Mouse (Mus musculus) hindbrain, embryonic 10.5 days (tissue): Measurements from ENCODE around the gene Arsa. TPM values are rescaled to one million over a fixed set of nuclear protein-coding genes. Genes with fewer than 3 reads are reported as not detected.
A peak's percentile ranks its signal among the peaks of the same experiment; 100 is the strongest.

Experiments used
- DNase-seq: peaks from one replicate; pipeline ENCODE4 v3.0.0-alpha.2; 2017; ENCODE audit warnings: low spot score
- H3K27ac ChIP-seq: fragments of 300-500 bp; sonication (generic); 2 replicates; pipeline ENCODE4 v1.5.1; 2016; ENCODE audit warnings: mild to moderate bottlenecking, moderate library complexity
- H3K27me3 ChIP-seq: fragments of 300-500 bp; sonication (generic); 2 replicates; pipeline ENCODE4 v1.6.1; 2016; ENCODE audit warnings: mild to moderate bottlenecking; ENCODE audit not compliant: poor library complexity, insufficient read depth, severe bottlenecking
- H3K36me3 ChIP-seq: fragments of 300-500 bp; sonication (generic); 2 replicates; pipeline ENCODE4 v1.6.1; 2016; ENCODE audit warnings: mild to moderate bottlenecking, moderate library complexity
- H3K4me1 ChIP-seq: fragments of 300-500 bp; sonication (generic); replicated peaks from 2 replicates; pipeline ENCODE4 v1.6.1; 2016; ENCODE audit warnings: mild to moderate bottlenecking
- H3K4me3 ChIP-seq: fragments of 300-500 bp; sonication (generic); 2 replicates; pipeline ENCODE4 v1.5.1; 2016; ENCODE audit warnings: mild to moderate bottlenecking, moderate library complexity
- H3K9me3 ChIP-seq: fragments of 300-500 bp; sonication (generic); 2 replicates; pipeline ENCODE4 v1.6.1; 2016; ENCODE audit warnings: mild to moderate bottlenecking, moderate library complexity
- WGBS: fragments of 180-500 bp; shearing (Covaris S2); methylation state at CpG from one replicate; pipeline ENCODE4 v1.1.7; 2016; 5-methylcytosine and 5-hydroxymethylcytosine counted together
- polyA plus RNA-seq: library from polyadenylated mRNA; unstranded; fragments of >200 nt; fragmentation: Nextera tagmentation; extraction: Ambion mirVana; gene quantifications from 2 replicates; pipeline ENCODE4 v1.2.1, GENCODE M21; 2016

Gene Arsa
- polyA plus RNA-seq, 1 experiment from 2014 or later, result 14.3 TPM

DNA sequence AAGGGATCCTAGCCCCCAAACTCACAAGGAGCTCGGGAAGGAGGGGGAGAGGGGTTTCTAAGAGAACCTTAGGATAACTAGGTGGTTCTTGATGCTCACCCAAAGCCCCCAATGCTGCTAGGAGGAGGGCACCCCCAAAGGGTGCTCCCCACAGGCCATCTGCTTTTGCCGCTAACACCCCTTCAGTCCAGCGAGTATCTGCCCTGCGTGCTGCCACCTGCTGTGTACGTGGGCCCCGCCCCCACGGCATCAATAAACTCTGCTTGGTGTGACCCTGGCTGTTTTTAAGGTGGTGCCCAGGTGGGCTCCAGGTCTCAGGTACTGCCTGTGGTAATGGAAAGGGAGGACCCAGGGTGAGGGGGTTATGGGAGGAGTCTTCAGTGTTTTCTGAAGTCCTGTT lies 15.0 kb downstream of the Arsa start:
- Histone ChIP-seq H3K36me3 (peaks cover 59% of the 10 kb centered on the region), H3K4me1 (peaks cover 2% of the 10 kb centered on the region; the same call in 1 of the 2 replicates), H3K27ac (no peak overlapping the region), H3K4me3 (no peak overlapping the region), H3K27me3 (no peaks in the 10 kb centered on the region), H3K9me3 (no peaks in the 10 kb centered on the region)
- no peak for DNase-seq
- WGBS, result 84% methylated on average over 7 of the region's 7 CpGs

GRCm38 (mm10) chr15:89461321-89461720 lies 15.9 kb downstream of the Arsa start:
- peaks cover 2% of the 10 kb centered on the region; the same call in 1 of the 2 replicates for H3K4me1 ChIP-seq
- no peaks in the 10 kb centered on the region for H3K27me3 ChIP-seq
- 82% methylated on average over 15 of the region's 15 CpGs for WGBS
- H3K4me3 ChIP-seq, result no peak overlapping the region
- peaks cover 68% of the 10 kb centered on the region for H3K36me3 ChIP-seq
- no peaks in the 10 kb centered on the region for H3K9me3 ChIP-seq
- DNase-seq, result no peak
- H3K27ac ChIP-seq, result no peak overlapping the region

DNA sequence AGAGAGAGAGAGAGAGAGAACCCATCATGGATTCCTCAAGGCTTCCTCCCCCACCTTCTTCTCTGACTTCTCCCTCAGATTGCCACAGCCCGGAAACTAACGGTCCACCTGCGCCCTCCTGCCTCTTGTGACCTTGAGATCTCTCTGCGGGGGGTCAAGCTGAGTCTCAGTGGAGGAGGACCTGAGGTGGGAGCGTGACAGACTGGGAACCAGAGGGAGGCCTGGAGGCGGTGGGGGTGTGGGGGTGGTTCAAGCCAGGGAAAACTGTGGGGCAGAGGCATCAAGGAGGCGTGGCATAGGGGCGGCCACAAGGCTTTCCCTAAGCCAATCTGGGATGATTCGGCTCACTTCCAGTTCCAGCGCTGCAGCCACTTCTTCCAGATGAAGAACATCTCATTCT lies 16.9 kb downstream of the Arsa start:
- Histone ChIP-seq H3K4me3 (no peak overlapping the region), H3K27ac (no peak overlapping the region), H3K27me3 (0 out of 2 replicates have a peak, but pooled peaks cover 1% of the 10 kb centered on the region), H3K4me1 (peaks cover 10% of the 10 kb centered on the region), H3K9me3 (no peaks in the 10 kb centered on the region), H3K36me3 (peaks cover 69% of the 10 kb centered on the region)
- DNase-seq, result no peak
- 79% methylated on average over 10 of the region's 10 CpGs for WGBS

GRCm38 (mm10) chr15:89459821-89460220 lies 17.4 kb downstream of the Arsa start:
- no peaks in the 10 kb centered on the region for H3K9me3 ChIP-seq
- H3K4me1 ChIP-seq, result peaks cover 15% of the 10 kb centered on the region
- H3K36me3 ChIP-seq, result peaks cover 69% of the 10 kb centered on the region
- no peak for DNase-seq
- no peak overlapping the region for H3K4me3 ChIP-seq
- peaks cover 6% of the 10 kb centered on the region; the same call in 1 of the 2 replicates for H3K27me3 ChIP-seq
- 87% methylated on average over 7 of the region's 7 CpGs for WGBS
- no peak overlapping the region for H3K27ac ChIP-seq

GRCm38 (mm10) chr15:89458942-89459341 lies 18.3 kb downstream of the Arsa start:
- Histone ChIP-seq H3K27ac (no peak overlapping the region), H3K4me1 (peaks cover 23% of the 10 kb centered on the region), H3K9me3 (no peaks in the 10 kb centered on the region), H3K27me3 (peaks cover 13% of the 10 kb centered on the region), H3K36me3 (peaks cover 69% of the 10 kb centered on the region), H3K4me3 (no peak overlapping the region)
- 93% methylated on average over 15 of the region's 15 CpGs for WGBS
- DNase-seq, result no peak

DNA sequence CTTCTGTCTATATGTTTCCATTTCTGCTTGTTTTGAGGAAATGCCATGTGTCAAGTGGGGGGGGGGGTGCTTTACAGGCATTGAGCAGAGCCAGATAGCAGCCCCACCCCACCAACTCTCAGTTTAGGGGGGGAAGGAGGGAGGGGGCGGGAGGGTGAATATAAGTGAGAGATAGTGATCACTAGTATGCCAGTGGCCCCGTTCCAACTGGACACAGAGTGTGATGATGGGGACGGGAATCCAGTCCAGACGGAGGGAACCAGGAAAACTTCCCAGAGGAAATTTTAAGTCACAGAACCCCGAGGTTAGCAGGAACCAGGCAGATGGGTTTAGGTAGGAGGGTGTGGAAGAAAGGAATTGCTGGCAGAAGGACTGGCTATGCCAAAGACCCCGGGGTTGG lies 21.6 kb downstream of the Arsa start:
- DNase-seq, result no peak
- Histone ChIP-seq H3K4me1 (peaks cover 32% of the 10 kb centered on the region), H3K27me3 (peaks cover 33% of the 10 kb centered on the region), H3K9me3 (no peaks in the 10 kb centered on the region), H3K4me3 (peak overlapping the region; percentile 83), H3K36me3 (peaks cover 44% of the 10 kb centered on the region), H3K27ac (no peak overlapping the region)
- whole genome bisulfite sequencing, result 88% methylated on average over 6 of the region's 6 CpGs

DNA sequence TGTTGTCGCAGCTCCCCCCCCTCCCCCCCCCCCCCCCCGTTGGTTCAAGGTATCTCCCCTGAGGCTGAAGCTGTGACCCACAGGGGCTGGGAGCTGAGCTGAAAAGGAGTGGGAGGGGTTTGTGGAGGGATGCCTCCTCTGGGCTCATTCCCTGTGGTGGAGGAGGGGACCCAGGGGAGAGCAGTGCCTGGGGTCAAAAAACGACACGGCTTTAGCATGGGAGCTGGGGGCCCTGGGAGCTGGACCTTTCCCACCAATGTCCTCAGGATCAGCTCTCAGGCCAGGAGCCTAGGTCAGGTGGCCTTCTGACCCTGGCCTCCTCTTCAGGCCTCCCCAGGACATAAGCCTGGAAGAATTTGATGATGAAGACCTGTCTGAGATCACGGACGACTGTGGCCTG lies 22.4 kb downstream of the Arsa start:
- H3K27ac ChIP-seq, result peak overlapping the region; percentile 89
- no peak for DNase-seq
- no peaks in the 10 kb centered on the region for H3K9me3 ChIP-seq
- peak overlapping the region; percentile 83 for H3K4me3 ChIP-seq
- 11% methylated on average over 6 of the region's 6 CpGs for WGBS
- peaks cover 33% of the 10 kb centered on the region for H3K27me3 ChIP-seq
- H3K36me3 ChIP-seq, result peaks cover 36% of the 10 kb centered on the region
- peaks cover 29% of the 10 kb centered on the region for H3K4me1 ChIP-seq

DNA sequence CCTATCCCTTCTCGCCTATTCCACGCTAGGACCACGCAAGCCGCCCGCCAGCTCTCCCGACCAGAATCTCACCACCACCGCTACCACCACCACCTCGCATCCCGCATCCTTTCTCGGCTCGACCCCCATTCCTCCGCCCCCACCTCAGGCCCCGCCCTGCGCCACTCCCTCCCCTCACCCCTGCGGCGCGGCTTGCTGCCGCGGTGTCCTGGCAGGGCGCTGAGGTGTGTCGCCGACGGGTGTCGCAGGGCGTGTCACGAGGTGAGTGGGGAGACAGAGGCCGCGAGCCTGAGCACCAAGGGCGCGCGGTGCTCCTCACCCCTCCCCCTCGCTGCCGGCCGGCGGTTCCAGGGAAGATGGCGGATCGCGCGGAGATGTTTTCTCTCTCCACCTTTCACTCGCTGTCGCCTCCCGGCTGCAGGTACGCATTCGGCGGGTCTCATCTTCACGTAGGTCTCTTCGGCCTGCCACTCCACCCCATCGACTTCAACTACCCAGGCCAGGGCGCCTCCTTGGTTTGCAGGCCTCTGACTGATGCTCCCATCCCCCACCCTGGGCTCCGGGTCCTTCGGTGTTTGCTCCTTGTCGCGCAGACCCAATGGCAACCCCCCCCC lies 23.3 kb downstream of the Arsa start, which contains the start of gene Mapk8ip2:
Gene Mapk8ip2, plus strand, starts transcription at position 49 of the 614 bp plus-strand sequence.
- Histone ChIP-seq H3K4me3 (peak within 1 kb of the TSS; percentile 83), H3K27me3 (peaks cover 37% of the 10 kb centered on the region), H3K9me3 (no peaks in the 10 kb centered on the region), H3K27ac (peak within 1 kb of the TSS; percentile 89), H3K4me1 (peaks cover 29% of the 10 kb centered on the region), H3K36me3 (peaks cover 27% of the 10 kb centered on the region)
- peak; percentile 60 for DNase-seq
- WGBS, result under 1% methylated on average over 53 of the region's 53 CpGs

- DNase-seq, result peak; percentile 70
- H3K9me3 ChIP-seq, result no peaks in the 10 kb centered on the region
- peak overlapping the region; percentile 83 for H3K4me3 ChIP-seq
- H3K4me1 ChIP-seq, result peaks cover 29% of the 10 kb centered on the region
- peak overlapping the region; percentile 89 for H3K27ac ChIP-seq
- peaks cover 20% of the 10 kb centered on the region for H3K36me3 ChIP-seq
- peaks cover 37% of the 10 kb centered on the region for H3K27me3 ChIP-seq
- 5% methylated on average over 24 of the region's 24 CpGs for WGBS
These were observed 24.0 kb downstream of the Arsa start for GRCm38 (mm10) chr15:89452906-89453864.

- no peak for DNase-seq
- Histone ChIP-seq H3K27ac (no peak overlapping the region), H3K27me3 (no peaks in the 10 kb centered on the region), H3K4me3 (no peak overlapping the region), H3K4me1 (no peaks in the 10 kb centered on the region), H3K36me3 (no peaks in the 10 kb centered on the region), H3K9me3 (no peaks in the 10 kb centered on the region)
- 42% methylated on average over 8 of the region's 8 CpGs for WGBS
These were observed 34.6 kb downstream of the Arsa start for GRCm38 (mm10) chr15:89442486-89443070.

DNA sequence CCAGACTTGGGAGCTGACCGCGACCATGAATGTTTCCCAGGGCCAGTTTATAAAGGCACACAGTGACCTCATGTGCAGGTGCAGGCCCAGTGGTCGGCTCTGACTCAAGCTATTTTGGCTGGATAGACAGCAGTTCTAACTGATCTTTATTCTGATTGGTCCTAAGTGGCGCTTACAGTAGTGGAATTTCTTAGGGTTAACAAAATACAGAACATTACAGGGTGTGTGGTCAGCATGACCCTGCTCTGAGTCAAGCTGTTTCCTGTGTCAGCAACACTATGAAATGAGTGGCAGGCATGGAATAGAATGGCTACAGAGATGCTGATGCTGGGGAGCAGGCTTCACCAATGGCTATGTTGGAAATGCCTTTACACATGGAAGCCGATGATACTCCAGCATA lies 41.3 kb downstream of the Arsa start:
- H3K27ac ChIP-seq, result no peak overlapping the region
- no peaks in the 10 kb centered on the region for H3K27me3 ChIP-seq
- no peak for DNase-seq
- H3K36me3 ChIP-seq, result no peaks in the 10 kb centered on the region
- H3K4me1 ChIP-seq, result 0 out of 2 replicates have a peak, but pooled peaks cover 4% of the 10 kb centered on the region
- no peak overlapping the region for H3K4me3 ChIP-seq
- H3K9me3 ChIP-seq, result no peaks in the 10 kb centered on the region
- 86% methylated on average over 5 of the region's 5 CpGs for WGBS

DNA sequence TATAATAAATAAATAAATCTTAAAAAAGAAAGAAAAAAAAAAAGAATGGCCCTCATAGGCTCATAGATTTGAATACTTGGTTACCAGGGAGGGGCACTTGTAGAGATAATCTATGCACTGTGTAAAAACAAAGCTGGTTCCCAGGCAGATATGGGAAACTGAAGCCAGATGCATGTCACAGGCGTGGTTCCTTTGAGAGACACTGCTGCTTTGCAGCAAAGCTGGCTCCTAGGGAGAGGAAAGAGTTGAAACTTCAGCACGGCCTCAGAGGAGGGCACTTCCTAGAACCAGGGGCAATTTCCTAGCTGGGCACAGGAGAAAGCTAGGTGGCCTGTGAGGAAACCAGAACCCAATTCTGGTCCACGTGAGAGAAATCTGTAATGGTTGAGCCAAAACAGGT lies 43.1 kb downstream of the Arsa start:
- no peak for DNase-seq
- 78% methylated on average over 3 of the region's 3 CpGs for WGBS

More for the DNA sequence above, 43.1 kb downstream of the Arsa start:
- Histone ChIP-seq H3K9me3 (no peaks in the 10 kb centered on the region), H3K4me3 (no peak overlapping the region), H3K27me3 (no peaks in the 10 kb centered on the region), H3K4me1 (peaks cover 11% of the 10 kb centered on the region), H3K27ac (no peak overlapping the region), H3K36me3 (no peaks in the 10 kb centered on the region)
